Mouse (Mus musculus) heart, postnatal 0 days (tissue): ENCODE results near the gene Nrn1. TPM values are rescaled to one million over a fixed set of nuclear protein-coding genes. Genes with fewer than 3 reads are reported as not detected.

ENCODE experiments used
- ATAC-seq: fragments of 200-750 bp; cut with Nextera tagmentation; 2 replicates; pipeline ENCODE4 v1.8.0; 2017; ENCODE audit warnings: low read depth, moderate number of reproducible peaks, moderate library complexity; ENCODE audit not compliant: insufficient read depth
- DNase-seq: peaks from one replicate; pipeline ENCODE4 v3.0.0-alpha.2; 2016; ENCODE audit warnings: low spot score
- H3K27ac ChIP-seq: fragments of 300-500 bp; sonication (generic); 2 replicates; pipeline ENCODE4 v1.5.1; 2014; ENCODE audit warnings: low read depth, mild to moderate bottlenecking
- H3K27me3 ChIP-seq: fragments of 300-500 bp; sonication (generic); 2 replicates; pipeline ENCODE4 v1.6.1; 2014; ENCODE audit warnings: low read length, mixed read lengths; ENCODE audit not compliant: control insufficient read depth, insufficient read depth
- H3K36me3 ChIP-seq: fragments of 300-500 bp; sonication (generic); replicated peaks from 2 replicates; pipeline ENCODE4 v1.6.1; 2014; ENCODE audit warnings: low read length, mixed read lengths; ENCODE audit not compliant: control insufficient read depth, insufficient read depth
- H3K4me1 ChIP-seq: fragments of 300-500 bp; sonication (generic); 2 replicates; pipeline ENCODE4 v1.6.1; 2014; ENCODE audit warnings: antibody characterized with exemption; ENCODE audit not compliant: control insufficient read depth, insufficient read depth
- H3K4me2 ChIP-seq: fragments of 300-500 bp; sonication (generic); 2 replicates; pipeline ENCODE4 v1.6.1; 2014; ENCODE audit warnings: low read depth, mild to moderate bottlenecking, low read length, moderate library complexity
- H3K4me3 ChIP-seq: fragments of 300-500 bp; sonication (generic); 2 replicates; pipeline ENCODE4 v1.5.1; 2014; ENCODE audit warnings: low read depth, low read length
- H3K9ac ChIP-seq: fragments of 300-500 bp; sonication (generic); replicated peaks from 2 replicates; pipeline ENCODE4 v1.6.1; 2014; ENCODE audit warnings: low read depth, low read length, mixed read lengths
- H3K9me3 ChIP-seq: fragments of 300-500 bp; sonication (generic); replicated peaks from 2 replicates; pipeline ENCODE4 v1.6.1; 2016; ENCODE audit warnings: low read length; ENCODE audit not compliant: control insufficient read depth
- CTCF ChIP-seq: IDR thresholded peaks from 2 replicates; pipeline ENCODE4 v1.5.1; 2016; ENCODE audit warnings: antibody characterized with exemption, control low read depth, low read depth
- EP300 ChIP-seq: IDR thresholded peaks from 2 replicates; pipeline ENCODE4 v1.6.1; 2016; ENCODE audit warnings: antibody characterized with exemption, low read depth
- WGBS: fragments of 180-500 bp; shearing (Covaris S2); extraction: QIAGEN DNeasy Blood & Tissue Kit; methylation state at CpG from one replicate; pipeline ENCODE4 v1.1.7; 2014; 5-methylcytosine and 5-hydroxymethylcytosine counted together
- polyA plus RNA-seq: library from polyadenylated mRNA; unstranded; fragments of >200 nt; fragmentation: Nextera tagmentation; extraction: Ambion mirVana; gene quantifications from 2 replicates; pipeline ENCODE4 v1.2.1, GENCODE M21; 2015
- total RNA-seq: library from RNA; depleted of rRNA; stranded (reverse); fragments of >200 nt; gene quantifications from 2 replicates; pipeline ENCODE4 v1.2.3, GENCODE M21; 2014; ENCODE audit warnings: low replicate concordance; rRNA removed

Nrn1 gene
- 6.4 and 10.6 TPM in 2 replicates for total RNA-seq
- polyA plus RNA-seq, result 2.4 and 2.8 TPM in 2 replicates

DNA sequence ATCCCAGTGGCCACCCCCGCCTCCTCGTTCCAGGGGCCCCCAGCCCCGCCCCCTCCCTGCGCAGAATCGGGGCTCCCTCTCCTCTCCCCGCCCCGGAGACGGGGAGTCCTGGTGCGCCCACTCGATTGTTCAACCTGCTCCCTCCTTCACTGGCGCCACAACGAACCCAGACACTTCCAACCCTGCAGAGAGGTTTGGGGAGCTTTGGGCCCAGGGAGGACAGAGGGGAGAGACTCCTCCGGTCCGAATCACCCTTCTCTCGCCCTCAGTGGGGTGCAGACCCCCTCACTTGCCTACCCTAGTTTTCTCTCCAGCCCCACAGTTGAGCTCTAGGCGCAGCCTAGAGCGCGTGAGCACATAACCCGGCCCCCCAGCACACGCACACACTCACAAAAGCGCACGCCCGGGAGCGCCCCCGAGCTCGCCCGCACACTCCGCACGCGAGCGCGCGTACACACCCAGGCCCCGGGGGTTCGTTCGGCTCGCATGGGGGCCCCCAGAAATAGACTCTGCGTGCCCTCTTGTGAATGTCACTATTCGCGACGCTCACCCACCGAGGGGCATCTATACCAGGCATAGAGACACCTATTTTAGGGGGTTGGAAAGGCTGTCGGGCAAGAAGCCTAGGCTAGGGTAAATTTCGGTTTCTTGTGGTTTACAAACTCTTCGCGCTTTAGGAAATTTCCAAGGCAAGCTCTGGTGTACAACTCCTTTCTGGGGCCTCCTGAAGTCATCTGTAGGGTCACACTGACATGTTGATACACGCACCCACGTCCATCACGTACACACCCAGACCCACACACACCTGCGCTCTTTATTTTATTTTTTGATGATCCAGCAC, at the start of gene Nrn1:
TSS of gene Nrn1 (minus strand) at position 401 of the 841 bp plus-strand sequence.
- no peak within 1 kb of the TSS for H3K9ac ChIP-seq
- no peak for DNase-seq
- H3K4me1 ChIP-seq, result peaks cover 16% of the 10 kb centered on the region; the same call in 1 of the 2 replicates
- H3K27me3 ChIP-seq, result peaks cover 74% of the 10 kb centered on the region
- 0 out of 2 replicates have a peak, but pooled peaks cover 4% of the 10 kb centered on the region for H3K9me3 ChIP-seq
- H3K27ac ChIP-seq, result no peak within 1 kb of the TSS; the same call in 1 of the 2 replicates
- H3K36me3 ChIP-seq, result no peaks in the 10 kb centered on the region
- ATAC-seq, result no peak
- H3K4me3 ChIP-seq, result peak within 1 kb of the TSS; percentile 51
- H3K4me2 ChIP-seq, result peak within 1 kb of the TSS; percentile 85
- TF ChIP-seq EP300 (no peak), CTCF (no peak)
- WGBS, result 2% methylated on average over 50 of the region's 50 CpGs

DNA sequence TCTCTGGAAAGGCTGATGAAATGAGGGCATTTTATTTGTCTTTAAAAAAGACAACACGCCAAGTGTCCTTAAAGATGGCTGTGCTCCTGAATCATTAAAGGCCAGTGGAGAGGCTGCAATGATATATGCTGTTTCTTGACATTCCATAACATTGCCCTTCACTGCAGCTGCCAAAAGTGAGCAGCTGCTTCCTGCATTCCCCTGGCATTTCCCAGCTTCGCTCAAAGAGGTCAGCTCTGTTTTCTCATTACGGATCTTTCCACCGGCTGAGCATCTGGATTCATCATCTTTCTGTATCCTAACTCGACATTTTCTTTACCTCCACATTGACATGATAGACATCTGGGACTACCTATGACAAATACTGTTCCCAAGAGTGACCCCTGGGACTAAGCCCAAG, 44.7 kb upstream of the Nrn1 start:
- Histone ChIP-seq H3K4me3 (no peak overlapping the region), H3K9ac (no peak overlapping the region), H3K4me1 (no peaks in the 10 kb centered on the region), H3K9me3 (no peaks in the 10 kb centered on the region), H3K4me2 (no peak overlapping the region), H3K36me3 (no peaks in the 10 kb centered on the region), H3K27me3 (no peaks in the 10 kb centered on the region), H3K27ac (no peak overlapping the region)
- no peak for TF ChIP-seq CTCF
- TF ChIP-seq EP300, result no peak
- WGBS, result 66% methylated on average over 5 of the region's 5 CpGs
- ATAC-seq (no peak), DNase-seq (no peak)

DNA sequence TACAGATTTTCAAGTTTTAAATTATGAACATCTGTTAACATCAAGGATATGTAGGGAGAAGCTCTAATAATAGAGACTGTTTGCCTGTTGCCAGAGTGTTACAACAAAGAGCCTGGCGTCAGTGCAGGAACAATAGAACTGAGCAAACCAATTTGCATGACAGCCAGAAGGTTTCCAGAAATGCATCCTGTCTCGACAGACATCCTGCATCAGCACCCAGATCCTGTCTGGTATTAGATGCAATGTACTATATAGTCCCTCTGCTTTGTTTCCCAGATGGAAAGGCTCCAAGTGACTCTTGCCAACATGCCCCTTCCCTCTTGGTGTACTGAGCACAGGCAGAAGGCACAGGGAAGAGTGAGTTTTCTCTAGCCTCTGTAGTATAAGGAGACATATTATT, 31.9 kb upstream of the Nrn1 start:
- Histone ChIP-seq H3K36me3 (no peaks in the 10 kb centered on the region), H3K27me3 (no peaks in the 10 kb centered on the region), H3K27ac (no peak overlapping the region), H3K4me3 (no peak overlapping the region), H3K4me1 (no peaks in the 10 kb centered on the region), H3K4me2 (no peak overlapping the region), H3K9me3 (no peaks in the 10 kb centered on the region), H3K9ac (no peak overlapping the region)
- DNase-seq (no peak), ATAC-seq (no peak)
- WGBS, result 45% methylated on average over 2 of the region's 2 CpGs
- no peak for TF ChIP-seq EP300
- no peak for TF ChIP-seq CTCF

DNA sequence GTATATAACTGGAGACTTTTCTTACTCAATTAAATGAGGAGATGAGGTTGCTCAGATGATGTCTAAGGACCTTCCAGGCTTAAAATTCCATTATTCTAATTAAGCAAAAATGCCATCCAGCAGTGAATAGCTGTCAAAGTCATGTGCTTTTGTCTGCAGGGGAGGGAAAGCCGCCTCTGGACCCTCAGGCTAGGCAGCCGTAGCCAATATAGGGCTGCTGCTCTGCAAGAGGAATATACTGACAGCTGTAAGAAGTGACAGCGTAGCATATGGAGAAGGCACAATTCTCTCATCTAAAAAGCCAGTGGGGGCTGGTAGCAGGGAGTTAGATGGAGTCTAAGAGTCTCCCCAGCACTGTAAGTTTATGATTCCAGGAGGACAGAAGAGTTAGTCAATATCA, 16.9 kb upstream of the Nrn1 start:
- ATAC-seq (no peak), DNase-seq (no peak)
- Histone ChIP-seq H3K4me2 (no peak overlapping the region), H3K9ac (no peak overlapping the region), H3K9me3 (no peaks in the 10 kb centered on the region), H3K4me1 (no peaks in the 10 kb centered on the region), H3K27me3 (no peaks in the 10 kb centered on the region), H3K36me3 (no peaks in the 10 kb centered on the region), H3K4me3 (no peak overlapping the region), H3K27ac (no peak overlapping the region)
- WGBS, result 74% methylated on average over 3 of the region's 3 CpGs
- TF ChIP-seq CTCF, result no peak
- TF ChIP-seq EP300, result no peak

DNA sequence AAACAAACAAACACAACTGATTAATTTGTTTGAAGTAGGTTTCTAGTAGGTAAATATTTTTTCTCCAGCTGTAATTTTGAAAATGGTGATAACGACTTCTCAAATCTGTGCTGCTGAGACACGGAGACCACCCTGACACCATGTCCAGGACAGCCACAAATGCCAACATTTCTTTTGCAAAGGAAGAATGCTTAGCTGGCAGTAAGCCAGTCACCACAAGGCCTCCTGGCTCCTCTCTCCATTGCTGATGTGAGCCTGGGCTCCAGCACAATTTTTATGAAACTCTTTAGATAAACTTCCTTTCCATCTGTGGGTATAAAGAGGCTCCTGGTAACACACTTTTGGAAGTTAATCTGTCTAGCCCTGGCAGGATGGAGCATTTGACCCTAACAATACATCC, 15.1 kb upstream of the Nrn1 start:
- TF ChIP-seq EP300 (no peak), CTCF (no peak)
- Histone ChIP-seq H3K4me3 (no peak overlapping the region), H3K9me3 (no peaks in the 10 kb centered on the region), H3K36me3 (no peaks in the 10 kb centered on the region), H3K4me1 (no peaks in the 10 kb centered on the region), H3K9ac (no peak overlapping the region), H3K4me2 (no peak overlapping the region), H3K27me3 (no peaks in the 10 kb centered on the region), H3K27ac (no peak overlapping the region)
- 26% methylated on average over 2 of the region's 2 CpGs for WGBS
- DNase-seq (no peak), ATAC-seq (no peak)
